Mouse (Mus musculus): ENCODE results near the gene Meaf6.

DNA sequence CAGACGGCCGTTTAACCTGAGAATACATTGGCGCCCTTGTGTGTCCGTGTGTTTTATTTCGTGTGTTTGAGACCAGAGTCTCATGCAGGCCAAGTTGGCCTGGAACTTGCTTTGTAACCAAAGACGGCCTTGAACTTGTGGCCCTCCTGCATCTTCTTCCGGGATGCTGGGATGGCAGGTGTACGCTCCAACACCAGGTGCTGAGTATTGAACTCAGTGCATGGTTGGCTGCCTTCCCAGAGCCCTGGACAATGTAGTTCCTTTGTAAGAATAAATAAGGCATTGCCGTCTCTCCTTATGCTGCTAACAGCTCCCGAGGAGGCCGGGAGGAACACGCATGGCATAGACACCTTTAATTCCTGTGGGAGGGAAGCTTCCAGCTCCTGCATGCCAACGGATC, 32.0 kb downstream of the Meaf6 start:
- TF ChIP-seq CTCF (IDR thresholded peaks at IDR 0.05; ENCODE audit: insufficient read depth, low read length), result no peak
- TF ChIP-seq POLR2A (IDR thresholded peaks at IDR 0.05; ENCODE audit: borderline replicate concordance, extremely low read depth, low read depth, low read length), result no peak
